Mouse (Mus musculus): ENCODE results near the gene Tacc3.

The Tacc3 gene

GRCm38 (mm10) chr5:33694848-33695717 is 37.2 kb downstream of the Tacc3 start:
- DNase-seq (ENCODE audit: low spot score), result no peak

DNA sequence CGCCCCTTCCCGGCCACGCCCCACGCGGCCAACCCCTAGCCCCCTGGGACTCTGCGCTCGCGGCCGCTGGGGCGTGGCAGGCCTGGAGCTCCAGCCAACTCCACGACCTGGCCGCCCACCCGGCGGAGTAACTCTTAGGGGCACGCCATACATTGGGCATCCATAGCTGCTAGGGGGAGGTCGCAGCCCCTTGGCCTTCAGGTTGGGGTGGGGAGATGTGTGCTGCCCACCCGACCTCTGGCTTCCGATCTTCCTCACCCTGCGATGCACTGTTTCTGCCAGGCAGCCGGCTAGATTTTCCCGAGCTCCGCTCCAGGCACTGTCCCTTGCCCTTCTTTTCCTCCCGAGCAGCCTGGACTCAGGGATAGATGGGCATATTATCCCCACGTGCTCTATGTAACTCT is 37.8 kb downstream of the Tacc3 start:
- no peak for DNase-seq (ENCODE audit: low spot score)

DNA sequence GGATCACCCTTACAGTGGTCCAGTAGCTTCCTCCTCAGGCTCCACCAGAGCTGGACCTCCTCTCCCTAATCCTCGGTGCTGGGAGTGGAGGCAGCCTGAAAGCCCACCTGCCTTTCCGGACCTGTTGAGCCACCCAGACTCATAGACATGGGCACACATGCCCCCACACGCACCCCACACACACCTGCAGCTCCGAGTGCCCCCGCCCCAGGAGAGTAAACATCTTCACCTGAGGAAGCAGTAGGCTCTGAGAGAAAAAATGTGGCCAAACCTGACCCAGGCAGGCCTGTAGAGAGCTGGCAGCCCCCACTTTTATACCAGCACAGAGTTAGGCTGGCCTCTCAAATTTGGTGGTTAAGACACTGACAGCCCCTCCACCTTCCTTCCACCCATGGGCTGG is 38.5 kb downstream of the Tacc3 start:
- no peak for DNase-seq (ENCODE audit: low spot score)

GRCm38 (mm10) chr5:33697534-33697933 is 39.6 kb downstream of the Tacc3 start:
- no peak for DNase-seq (ENCODE audit: low spot score)

DNA sequence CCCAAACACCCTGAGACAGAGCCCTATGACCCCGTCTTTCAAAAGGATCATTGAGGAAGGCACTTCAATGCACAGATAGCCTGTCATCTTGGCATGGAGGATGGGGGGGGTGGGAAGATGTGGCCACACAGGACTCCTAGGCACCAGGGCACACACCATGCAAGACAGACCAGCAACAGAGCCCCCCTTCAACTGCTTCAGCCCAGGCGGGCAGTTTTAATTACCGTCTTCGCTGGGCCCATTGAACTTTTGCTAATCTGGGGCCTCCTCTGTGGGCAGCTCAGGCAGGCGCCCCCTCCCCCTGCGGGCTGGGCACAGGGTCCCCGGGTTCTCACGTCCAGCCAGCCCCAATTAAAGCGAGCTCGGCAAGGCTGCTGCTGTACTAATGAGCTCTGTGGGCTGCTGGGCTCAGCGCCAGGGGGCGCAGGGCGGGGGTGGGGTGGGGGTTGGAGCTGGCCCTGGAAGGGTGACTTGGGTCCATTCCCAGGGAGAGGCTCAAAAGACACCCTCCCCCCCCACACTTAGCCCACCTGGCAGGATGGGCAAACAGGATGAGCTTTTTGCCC is 40.1 kb downstream of the Tacc3 start:
- DNase-seq (ENCODE audit: low spot score), result no peak

GRCm38 (mm10) chr5:33698669-33699068 is 40.7 kb downstream of the Tacc3 start:
- DNase-seq (ENCODE audit: low spot score), result no peak

DNA sequence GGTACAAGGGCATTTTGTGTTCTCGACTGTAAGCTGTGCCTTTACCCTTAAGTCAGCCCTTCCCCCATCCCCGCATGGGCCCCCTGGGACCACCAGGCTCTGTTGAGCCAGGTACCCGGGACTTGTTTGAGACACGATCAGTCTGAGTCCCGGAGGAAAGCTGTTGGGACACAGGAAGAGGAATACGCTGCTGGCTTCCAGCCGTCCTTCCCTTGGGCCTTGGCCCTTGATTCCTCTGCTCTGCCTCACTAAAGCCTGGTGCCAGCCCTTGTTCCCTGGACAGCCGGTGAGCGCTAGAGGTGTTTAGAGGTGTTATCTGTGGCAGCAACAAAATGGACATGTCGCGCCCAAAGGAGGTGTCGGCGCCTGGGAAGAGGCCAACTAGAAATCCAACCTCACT is 42.1 kb downstream of the Tacc3 start:
- no peak for DNase-seq (ENCODE audit: low spot score)

- no peak for DNase-seq (ENCODE audit: low spot score)
These were observed 43.9 kb downstream of the Tacc3 start for GRCm38 (mm10) chr5:33701832-33702231.

GRCm38 (mm10) chr5:33703999-33704398 is 46.1 kb downstream of the Tacc3 start:
- no peak for DNase-seq (ENCODE audit: low spot score)

GRCm38 (mm10) chr5:33704945-33705611 is 47.1 kb downstream of the Tacc3 start:
- no peak for DNase-seq (ENCODE audit: low spot score)

DNA sequence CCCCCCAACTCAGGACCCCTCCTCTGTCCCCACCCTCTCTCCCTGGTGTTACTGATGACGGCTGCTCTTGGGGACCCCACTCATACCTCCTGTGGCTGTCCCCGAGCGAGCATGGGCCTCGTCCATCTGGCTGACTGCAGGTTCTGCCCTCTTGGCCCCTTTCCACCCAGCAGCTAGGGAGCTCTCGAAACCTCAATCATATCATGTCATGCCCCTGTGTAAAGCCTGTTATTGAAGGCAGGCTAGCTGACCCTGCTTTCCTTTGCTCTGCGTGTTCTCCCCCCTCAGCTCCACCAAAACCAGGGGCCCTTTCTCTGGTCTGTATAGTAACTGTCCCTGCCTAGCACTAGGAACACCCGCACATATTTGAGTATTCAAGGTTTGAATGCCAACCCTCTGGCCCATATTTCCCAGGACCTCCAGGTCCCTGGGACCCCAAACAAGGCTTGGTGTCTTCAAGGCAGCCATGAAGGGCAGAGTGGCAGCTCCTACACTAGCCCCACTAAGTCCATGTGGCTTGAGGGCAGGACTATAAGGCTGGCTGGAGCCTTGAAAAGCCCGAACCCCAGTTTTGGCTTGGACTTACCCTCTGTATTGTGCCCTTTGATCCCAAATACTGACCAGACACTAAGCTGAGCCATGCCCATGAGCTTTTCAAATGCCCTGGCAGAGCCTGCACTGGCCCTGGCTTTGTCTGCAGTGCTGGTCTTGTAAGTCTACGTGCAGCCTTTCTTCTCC is 47.9 kb downstream of the Tacc3 start:
- DNase-seq (ENCODE audit: low spot score), result no peak

- DNase-seq (ENCODE audit: low spot score), result no peak
These were observed 48.4 kb downstream of the Tacc3 start for GRCm38 (mm10) chr5:33706350-33706629.

DNA sequence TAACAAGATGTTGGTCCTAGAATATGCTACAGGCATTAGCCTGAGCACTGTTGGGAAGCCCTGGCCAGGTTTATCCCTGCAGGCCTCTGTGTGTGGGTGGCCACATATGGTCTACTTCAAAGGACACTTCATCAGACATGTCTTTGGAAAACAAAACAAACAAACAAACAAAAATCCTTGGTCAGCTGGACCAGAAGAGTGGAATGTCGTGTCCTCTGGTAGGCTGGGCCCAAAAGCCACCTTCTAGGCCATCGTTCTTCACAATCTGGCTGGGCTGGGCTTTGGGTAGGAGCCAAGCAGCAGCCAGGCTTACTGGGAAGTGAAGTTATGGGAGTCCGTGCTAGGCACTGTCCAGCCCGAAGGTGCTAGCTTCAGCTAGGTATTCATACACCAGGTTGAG is 49.2 kb downstream of the Tacc3 start:
- no peak for DNase-seq (ENCODE audit: low spot score)

DNA sequence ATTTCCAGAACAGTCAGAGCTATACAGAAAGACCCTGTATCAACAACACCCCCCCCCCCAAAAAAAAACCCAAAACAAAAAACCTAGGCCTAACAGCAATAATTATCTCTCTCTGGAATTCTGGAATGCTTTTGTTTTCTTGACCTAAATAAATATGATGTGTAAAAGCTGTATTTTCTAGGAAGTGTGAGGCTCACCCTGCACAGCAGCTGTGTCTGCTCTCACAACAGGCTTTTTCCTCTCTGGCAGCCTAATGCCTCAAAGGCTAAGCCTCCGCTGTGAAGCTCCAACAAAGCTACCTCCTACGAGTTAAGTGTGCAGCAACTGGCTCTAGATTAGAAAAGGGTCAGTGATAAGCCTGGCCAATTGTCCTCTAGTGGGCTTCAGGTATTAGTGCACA is 51.1 kb downstream of the Tacc3 start:
- no peak for DNase-seq (ENCODE audit: low spot score)

DNA sequence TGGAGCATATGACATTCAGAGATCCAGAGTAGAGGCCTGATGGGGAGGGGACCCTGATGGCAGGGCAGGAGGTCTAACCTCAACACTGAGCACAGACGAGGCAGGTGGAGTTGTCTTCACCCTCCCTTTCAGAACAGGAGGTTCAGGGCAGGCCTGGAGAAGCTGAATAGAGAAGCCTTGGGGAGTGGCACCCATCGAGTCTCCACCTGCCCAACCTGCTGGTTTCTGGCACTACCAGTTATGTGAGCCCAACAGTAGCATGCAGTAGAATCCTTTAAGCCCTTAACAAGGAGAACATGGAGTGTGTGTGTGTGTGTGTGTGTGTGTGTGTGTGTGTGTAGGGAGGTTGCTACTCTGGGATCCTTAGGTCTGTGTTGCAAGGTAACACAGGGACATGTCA is 54.6 kb downstream of the Tacc3 start:
- DNase-seq (ENCODE audit: low spot score), result no peak

- no peak for DNase-seq (ENCODE audit: low spot score)
These were observed 57.3 kb downstream of the Tacc3 start for GRCm38 (mm10) chr5:33715182-33715581.

- no peak for DNase-seq (ENCODE audit: low spot score)
These were observed 58.5 kb downstream of the Tacc3 start for GRCm38 (mm10) chr5:33716467-33716866.

DNA sequence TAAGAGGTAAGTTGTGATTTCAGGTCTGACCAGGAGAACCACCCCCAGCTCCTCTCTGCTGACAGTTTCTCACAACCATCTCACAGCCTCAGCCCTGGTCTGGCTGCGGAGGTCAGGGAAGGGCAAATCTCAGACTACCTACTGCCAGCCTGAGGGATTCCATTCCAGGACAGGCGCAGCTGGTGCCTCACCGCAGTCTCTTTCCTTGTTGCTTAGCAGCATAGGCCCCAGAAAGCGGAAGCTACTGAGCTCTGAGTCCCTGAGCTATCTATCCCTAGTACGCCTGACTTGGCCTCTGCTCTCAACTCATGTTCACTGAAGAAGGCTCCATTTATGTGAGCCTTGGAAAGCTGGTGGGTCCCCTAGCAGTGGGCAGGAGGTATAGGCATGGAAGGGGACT is 60.5 kb downstream of the Tacc3 start:
- no peak for DNase-seq (ENCODE audit: low spot score)

DNA sequence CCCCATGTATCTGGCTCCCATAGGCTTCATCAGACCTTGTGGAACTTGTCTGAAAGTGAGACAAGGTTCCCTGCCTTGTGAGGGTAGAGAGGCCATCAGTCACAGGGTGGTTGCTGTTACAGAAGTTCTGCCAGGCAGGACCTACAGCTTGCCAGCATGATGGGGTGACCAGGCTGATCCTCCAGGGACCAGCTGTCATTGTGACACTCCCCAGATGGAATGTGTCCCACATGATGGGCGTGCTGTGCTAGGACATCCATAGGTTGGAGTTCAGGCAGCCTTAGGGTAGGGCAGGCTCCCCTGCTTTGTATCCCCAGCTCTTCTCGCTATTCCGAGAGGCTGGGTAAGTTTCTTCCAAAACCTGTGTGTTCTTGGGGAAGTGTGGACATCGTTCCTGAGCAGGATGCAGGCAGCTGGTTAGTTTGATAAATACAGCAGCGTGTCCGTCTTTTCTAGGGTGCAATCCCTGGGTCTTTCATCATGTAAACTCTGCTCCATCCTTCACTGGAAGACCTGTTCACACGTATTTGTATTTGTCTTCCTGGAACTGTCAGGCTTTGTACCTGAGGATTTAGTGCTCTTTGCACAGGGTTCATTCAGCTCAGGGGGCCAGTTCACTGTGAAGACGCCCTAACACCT is 63.0 kb downstream of the Tacc3 start:
- no peak for DNase-seq (ENCODE audit: low spot score)

DNA sequence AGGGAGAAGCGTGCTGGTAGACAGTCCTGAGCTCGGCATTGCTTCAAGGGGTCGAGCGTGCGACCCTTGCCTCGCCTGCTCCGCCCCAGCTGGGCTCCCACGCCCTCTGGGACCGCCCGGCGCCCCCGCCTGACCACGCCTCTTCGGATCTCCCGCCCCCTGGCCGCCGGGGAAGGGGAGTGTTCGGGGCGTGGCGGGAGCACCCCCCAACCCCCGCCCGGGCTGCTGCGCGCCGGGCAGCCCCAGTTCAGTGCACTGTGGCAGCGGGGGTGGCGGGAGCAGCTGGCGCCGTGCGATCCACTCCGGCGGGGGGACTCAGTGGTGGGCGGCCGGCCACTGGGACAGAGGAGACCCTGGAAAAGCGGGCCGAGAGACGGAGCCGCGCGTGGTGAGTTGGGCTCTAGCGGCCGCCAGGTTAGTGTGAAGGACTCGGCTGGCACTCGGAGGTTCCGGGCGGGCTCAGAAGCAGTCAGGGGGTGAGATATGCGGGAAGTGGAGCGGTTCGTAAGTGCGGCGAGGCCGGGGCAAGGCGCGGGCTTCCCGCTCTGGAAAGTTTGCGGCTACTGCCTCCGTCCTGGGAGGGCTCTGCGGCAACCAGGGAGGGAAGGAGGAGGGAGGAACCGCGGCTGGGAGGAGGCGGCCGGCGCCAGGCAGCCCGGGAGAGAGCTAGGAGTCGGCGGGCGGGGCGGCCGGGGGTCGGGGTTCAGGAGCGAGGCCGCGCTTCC is 63.8 kb downstream of the Tacc3 start, which contains the start of gene Fgfr3:
TSS of gene Fgfr3 (plus strand) at position 134 of the 725 bp plus-strand sequence.
- DNase-seq (ENCODE audit: low spot score), result no peak

GRCm38 (mm10) chr5:33722266-33723018 is 64.5 kb downstream of the Tacc3 start:
- DNase-seq (ENCODE audit: low spot score), result no peak
